Mouse (Mus musculus) thymus, postnatal 10 days (tissue): Measurements from ENCODE around the gene Slc38a2.

Experiments used
- DNase-seq, 2 experiments: peaks; one replicate each; pipeline ENCODE4 v3.0.0; 2021; ENCODE audit warnings: low spot score in 2 of 2

Slc38a2 gene

GRCm38 (mm10) chr15:96718466-96718865 lies 18.9 kb upstream of the Slc38a2 start:
- DNase-seq: no peak

DNA sequence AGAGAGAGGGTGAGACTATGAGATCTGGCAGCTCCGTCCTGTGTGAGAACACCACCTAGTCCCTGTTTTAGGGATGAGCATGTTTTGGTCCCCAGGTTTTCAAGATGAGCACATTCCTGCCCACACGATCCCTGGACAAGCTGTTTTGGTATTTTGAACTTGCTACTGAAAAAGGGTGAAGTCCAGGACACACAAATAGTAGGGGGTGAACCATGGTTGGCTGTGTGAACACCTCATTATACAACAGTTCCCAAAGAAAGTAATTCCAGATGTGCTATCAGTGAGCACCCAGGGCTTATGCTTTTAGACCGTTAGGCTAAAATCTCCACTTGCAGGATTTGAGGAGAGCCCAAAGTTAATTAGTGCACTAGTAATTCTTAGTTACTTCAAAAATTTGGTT lies 17.7 kb upstream of the Slc38a2 start:
- no peak for DNase-seq

DNA sequence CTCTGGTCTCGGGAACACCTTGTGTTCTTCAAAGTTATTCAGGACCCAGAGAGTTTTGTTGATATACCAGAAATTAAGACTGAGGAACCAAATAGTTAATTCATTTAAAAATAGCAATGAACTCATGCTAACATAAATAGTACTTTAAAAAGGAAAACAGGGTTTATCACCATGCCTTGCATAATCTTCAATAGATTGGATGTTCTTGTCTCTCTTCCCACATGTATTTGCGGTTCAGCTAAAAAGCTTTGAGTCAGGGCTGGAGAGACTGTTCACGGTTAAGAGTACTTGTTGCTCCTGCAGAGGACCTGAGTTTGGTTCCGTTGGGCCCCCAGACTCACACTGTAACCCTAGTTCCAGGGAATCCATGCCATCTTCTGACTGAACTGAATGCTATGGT lies 16.8 kb upstream of the Slc38a2 start:
- no peak for DNase-seq

DNA sequence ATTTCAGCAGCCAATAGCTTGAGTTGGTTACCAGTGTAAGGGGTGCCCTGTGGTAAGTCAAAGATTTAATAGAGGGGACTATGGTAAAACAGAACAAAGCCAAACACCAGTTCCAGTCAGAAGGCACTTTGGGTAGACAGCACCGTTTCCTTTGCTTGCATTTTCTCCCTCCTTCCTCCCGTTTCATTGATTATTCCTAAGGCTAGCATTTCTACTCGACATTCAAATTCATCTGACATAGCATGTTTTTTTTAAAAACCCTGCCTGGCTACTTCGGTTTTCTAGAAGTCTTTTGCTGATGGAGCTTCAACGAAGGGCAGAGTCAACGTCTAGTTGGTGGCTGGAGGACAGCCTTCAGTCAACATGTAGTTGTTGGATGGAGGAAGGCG lies 16.2 kb upstream of the Slc38a2 start:
- no peak for DNase-seq

GRCm38 (mm10) chr15:96715079-96715691 lies 15.7 kb upstream of the Slc38a2 start:
- DNase-seq: no peak

DNA sequence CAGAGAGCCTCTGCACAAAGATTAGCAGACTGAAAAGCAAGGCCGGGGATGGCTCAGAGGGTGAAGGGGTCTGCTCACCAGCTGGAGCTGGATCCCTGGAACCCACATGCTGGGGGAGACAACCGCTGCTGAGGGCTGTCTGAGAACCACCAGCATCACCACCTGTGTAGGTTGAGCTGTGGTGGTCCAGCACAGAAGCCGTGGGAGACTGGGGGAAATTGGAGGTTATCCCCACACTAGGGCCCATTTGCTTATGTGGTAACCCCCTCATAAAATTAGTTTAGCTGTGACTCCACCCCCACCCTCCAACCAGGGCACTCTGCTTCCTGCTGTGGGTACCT lies 15.1 kb upstream of the Slc38a2 start:
- peak; percentile 22 to 25 for DNase-seq

- DNase-seq: no peak
Observed at GRCm38 (mm10) chr15:96713758-96714675, 14.5 kb upstream of the Slc38a2 start.

- DNase-seq: no peak
Observed at GRCm38 (mm10) chr15:96712338-96712737, 12.8 kb upstream of the Slc38a2 start.

DNA sequence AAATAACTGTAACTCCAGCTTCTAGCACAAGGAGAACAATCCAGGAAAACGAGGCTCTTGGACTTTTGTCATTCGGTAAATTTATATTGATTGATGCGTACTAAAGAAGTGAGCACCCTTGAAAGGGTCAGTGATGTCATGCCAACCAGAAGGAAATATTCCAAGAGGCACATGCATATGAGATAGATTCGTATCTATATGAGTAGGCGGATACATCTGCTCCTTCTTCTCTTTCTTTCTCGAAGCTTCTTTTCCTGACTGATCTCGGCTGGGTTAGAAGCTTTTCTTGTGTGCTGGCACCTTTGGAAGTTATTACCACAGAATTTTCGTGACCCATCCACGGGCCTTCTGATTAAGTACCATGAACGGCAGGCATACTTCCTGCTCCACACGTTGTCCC lies 12.1 kb upstream of the Slc38a2 start:
- no peak for DNase-seq

DNA sequence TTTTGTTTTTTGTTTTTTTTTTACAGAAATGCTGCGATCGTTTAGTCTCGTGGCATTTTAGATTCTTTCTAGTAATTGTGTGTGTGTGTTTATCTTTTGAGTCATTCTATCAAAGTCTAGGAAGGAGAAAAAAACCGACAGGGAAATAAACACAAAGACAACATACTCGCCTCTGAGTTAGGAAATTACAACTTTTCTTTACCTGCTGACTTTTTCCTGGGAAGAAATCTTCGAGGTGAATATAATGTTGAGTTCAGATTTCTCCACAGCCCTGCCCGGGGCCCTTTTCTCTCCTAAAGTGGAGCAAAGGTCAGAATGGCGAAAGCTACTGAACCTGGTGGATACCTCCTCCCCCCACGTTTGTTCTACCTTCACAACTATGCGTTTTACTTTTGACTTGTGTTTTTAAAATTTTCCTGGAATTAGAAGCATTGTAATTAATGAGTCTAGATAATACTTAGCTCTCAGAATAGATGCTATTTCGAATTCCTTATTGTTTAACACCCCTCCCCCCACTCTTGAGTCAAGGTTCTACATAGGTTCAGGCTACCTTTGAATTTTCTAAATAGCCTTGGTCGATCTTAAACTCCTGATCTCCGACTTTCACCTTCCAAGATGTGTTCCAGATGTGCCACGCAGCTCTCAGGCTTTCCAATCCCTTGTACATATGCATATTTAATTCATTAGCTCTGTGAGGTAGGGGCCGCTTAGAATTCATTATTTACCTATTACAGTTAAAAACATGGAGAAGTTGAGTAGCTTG lies 11.0 kb upstream of the Slc38a2 start:
- no peak for DNase-seq

DNA sequence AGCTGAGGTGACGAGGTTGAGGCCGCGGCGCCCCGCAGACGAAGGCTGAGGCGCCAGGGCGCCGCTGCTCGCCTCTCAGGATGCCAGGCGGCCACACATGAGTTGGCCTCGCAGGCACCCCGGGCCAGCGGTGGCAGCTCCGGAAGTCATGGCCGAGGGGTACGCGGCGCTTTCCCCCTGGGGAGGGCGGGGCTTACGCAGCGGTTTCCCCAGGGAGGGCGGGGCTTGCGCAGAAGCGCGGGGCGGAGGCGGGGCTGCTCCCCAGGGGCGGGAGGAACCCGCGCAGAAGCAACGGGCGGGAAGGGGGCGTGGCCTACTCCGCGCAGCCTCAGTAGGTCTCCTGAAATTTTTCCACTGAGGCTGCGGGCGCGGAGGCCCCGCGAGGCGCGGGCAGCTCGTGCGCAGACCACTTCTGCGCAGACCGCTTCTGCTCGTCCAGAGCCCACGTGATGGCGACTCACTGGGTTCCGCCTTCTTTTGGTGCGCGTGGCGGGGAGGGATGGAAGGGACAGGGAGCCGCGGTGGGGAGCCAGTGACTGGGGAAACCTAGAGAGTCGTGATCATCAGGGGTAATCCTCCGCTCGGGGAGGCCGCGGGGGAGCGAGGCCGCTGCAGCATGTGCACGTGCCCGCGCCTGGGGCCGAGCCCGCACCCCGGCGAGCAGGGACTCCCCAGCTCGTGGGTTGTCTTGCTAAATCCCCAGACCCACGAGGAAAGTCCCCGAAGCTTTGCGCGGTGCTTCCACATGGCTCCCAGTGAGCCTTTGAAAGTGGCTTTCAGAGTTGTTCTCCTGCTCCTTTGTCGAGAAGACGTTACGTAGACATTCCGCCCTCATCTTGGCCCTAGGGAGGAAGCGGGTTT lies 10.2 kb upstream of the Slc38a2 start:
- peak; percentile 97 to 100 for DNase-seq

GRCm38 (mm10) chr15:96708976-96709490 lies 9.5 kb upstream of the Slc38a2 start:
- no peak for DNase-seq

- DNase-seq: no peak
Observed at GRCm38 (mm10) chr15:96708428-96708827, 8.9 kb upstream of the Slc38a2 start.

GRCm38 (mm10) chr15:96707936-96708335 lies 8.4 kb upstream of the Slc38a2 start:
- no peak for DNase-seq

- no peak for DNase-seq
Observed at GRCm38 (mm10) chr15:96702466-96703031, 3.0 kb upstream of the Slc38a2 start.

DNA sequence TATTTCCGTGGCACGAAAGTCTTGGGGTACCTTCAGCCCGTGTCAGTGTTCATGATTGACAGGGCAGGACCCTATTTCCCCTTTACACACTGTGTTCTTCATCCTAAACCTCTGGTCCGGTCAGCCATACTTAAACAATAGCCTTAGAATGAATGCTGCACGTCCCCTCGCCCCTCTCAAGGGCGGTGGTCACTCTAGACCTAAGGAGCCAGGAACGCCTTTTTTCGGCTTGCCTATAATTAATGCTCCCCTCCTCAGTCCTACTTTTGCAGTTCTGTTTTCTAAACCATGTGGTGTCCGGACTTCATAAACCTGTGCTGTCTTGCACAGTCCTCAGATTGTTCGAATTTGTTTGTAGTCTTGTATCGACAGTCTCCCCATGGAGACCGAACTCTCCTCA lies 1.2 kb upstream of the Slc38a2 start:
- no peak for DNase-seq

GRCm38 (mm10) chr15:96698658-96699448 lies 677 bp downstream of the Slc38a2 start:
- peak; percentile 87 to 91 for DNase-seq

GRCm38 (mm10) chr15:96697901-96698657 lies 1.5 kb downstream of the Slc38a2 start:
- peak in 1 of 2 experiments; percentile 29 for DNase-seq

DNA sequence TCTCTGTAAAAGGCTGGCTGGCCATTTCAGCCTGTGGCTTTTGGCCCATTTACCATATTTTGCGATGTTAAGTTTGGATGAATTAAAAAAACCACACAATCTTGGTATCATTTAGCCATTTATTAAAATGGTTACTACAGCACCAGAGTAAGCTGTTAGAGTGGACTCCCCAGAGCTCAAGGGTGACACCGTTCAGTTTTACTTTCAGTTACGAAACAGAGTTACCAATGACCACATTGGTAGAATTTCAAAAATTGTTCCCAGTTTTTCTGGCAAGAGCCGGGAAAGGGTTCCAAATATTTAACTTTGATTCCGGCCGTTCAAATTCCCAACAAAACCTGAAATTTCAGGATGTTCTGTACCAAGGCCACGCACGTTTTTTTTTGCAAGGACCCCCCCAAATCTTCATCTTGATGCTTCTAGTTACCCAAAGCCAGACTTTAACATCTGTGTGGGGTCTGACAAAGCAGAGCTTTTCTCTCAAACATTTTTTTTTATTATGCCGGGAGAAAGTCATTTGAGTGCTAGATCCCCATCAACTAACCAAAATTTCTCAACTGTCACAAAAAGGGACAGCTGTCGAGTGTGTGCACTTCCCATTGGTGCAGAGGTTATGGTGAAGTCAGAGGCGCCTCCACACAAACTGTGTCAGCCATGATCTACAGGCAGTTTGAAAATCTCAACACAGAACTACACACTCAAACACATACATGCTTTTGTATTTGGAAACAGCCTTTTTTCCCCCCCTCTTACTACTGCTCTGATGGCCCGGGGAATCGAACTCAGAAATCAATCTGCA lies 2.8 kb downstream of the Slc38a2 start:
- no peak for DNase-seq
